Mouse (Mus musculus) lung, postnatal 0 days (tissue): Measurements from ENCODE around the gene Ptch1.
A peak's percentile ranks its signal among the peaks of the same experiment; 100 is the strongest.

ENCODE experiments used
- CTCF ChIP-seq: IDR thresholded peaks from 2 replicates; pipeline ENCODE4 v1.5.1; 2016; ENCODE audit warnings: antibody characterized with exemption, mild to moderate bottlenecking
- EP300 ChIP-seq: IDR thresholded peaks from 2 replicates; pipeline ENCODE4 v1.6.1; 2016; ENCODE audit warnings: antibody characterized with exemption, mild to moderate bottlenecking, control low read depth

- TF ChIP-seq CTCF (peak; percentile 3; the same call in 1 of the 2 replicates), EP300 (peak; percentile 65; the same call in 1 of the 2 replicates)
Measured at GRCm38 (mm10) chr13:63529602-63530370, 43.6 kb downstream of the Ptch1 start.
